Mouse (Mus musculus) testis, adult 2 months (tissue): Measurements from ENCODE around the gene Zfyve16.

Experiments used
- CTCF ChIP-seq: fragments of 200-500 bp; IDR thresholded peaks from 2 replicates; pipeline ENCODE4 v1.5.1; 2012; ENCODE audit warnings: low read depth, mild to moderate bottlenecking, inconsistent platforms, low read length, moderate library complexity; ENCODE audit not compliant: control insufficient read depth, insufficient read depth, insufficient replicate concordance
- POLR2A ChIP-seq: fragments of 200-500 bp; IDR thresholded peaks from 2 replicates; pipeline ENCODE4 v1.6.1; 2012; ENCODE audit warnings: low read depth, mild to moderate bottlenecking, inconsistent platforms, low read length, moderate library complexity; ENCODE audit not compliant: control insufficient read depth

DNA sequence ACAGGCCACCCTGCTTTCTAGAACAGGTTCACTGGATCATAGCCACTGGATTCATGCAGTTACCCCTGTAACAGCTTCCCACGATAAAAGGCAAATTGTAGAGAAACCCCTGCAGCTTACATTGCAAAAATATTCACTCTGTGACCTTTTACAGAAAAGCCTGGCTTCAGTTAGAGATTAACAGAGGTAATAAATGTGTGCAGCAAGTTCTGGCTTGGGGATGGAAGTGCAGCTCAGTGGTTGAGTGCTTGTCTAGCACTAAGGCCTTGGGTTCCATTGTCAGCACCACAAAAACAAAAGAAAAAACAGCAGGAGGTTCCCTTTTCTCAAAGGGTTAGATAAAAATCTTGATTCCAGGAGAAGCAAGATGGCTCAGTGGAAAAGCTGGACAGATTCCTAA is 38.7 kb downstream of the Zfyve16 start:
- no peak for TF ChIP-seq POLR2A
- TF ChIP-seq CTCF: no peak
